Mouse (Mus musculus) small intestine, adult 10 weeks (tissue): ENCODE data around the gene Gm15517. TPM values are rescaled to one million over a fixed set of nuclear protein-coding genes. Genes with fewer than 3 reads are reported as not detected.

Experiments used
- polyA plus RNA-seq: library from polyadenylated mRNA; stranded (reverse); fragments of 350-450 nt; fragmentation: Illumina TruSeq; extraction: RNeasy Lipid Tissue Mini Kit (QIAGEN cat#74804); gene quantifications from one replicate; pipeline ENCODE4 v1.2.3, GENCODE M21; 2014; ENCODE audit warnings: low replicate concordance

The Gm15517 gene
- polyA plus RNA-seq, result not detected

GRCm38 (mm10) chr7:44261147-44261546 is at the start of gene Gm15517:
Gm15517 (plus strand) TSS chr7:44261447.

GRCm38 (mm10) chr7:44215645-44216044 is 45.6 kb upstream of the Gm15517 start, which contains the start of gene Klk1b5:
Klk1b5 (plus strand) TSS chr7:44215945.

GRCm38 (mm10) chr7:44225076-44225475 is 36.2 kb upstream of the Gm15517 start, which contains the start of gene Klk1:
Klk1 (plus strand) TSS chr7:44225360.

GRCm38 (mm10) chr7:44235909-44236308 is 25.3 kb upstream of the Gm15517 start, which contains the start of gene Gm36864:
Gm36864 (plus strand) TSS chr7:44236177.

GRCm38 (mm10) chr7:44246055-44246983 is 14.9 kb upstream of the Gm15517 start, which contains the start of the genes 1700028J19Rik and 2410002F23Rik:
1700028J19Rik (minus strand) TSS chr7:44246695.
2410002F23Rik (plus strand) TSS chr7:44246722.

GRCm38 (mm10) chr7:44257278-44257677 is 4.0 kb upstream of the Gm15517 start, which contains the start of gene Acp4:
Acp4 (minus strand) TSS chr7:44257378.

GRCm38 (mm10) chr7:44306516-44307240 is 45.4 kb downstream of the Gm15517 start, which contains the start of gene Clec11a:
Clec11a (minus strand) TSS chr7:44306902.

GRCm38 (mm10) chr7:44309475-44310284 is 48.4 kb downstream of the Gm15517 start, which contains the start of gene Shank1:
Shank1 (plus strand) TSS chr7:44310253.

Other genes with a start within 250 kb of the Gm15517 start
- gene Klk1b26, start 249.3 kb upstream of the Gm15517 start, polyA plus RNA-seq, result not detected
- not detected for gene Klk1b27, start 209.2 kb upstream of the Gm15517 start, polyA plus RNA-seq
- gene Klk1b21, start 159.1 kb upstream of the Gm15517 start, polyA plus RNA-seq, result not detected
- gene Klk1b22, start 148.8 kb upstream of the Gm15517 start, polyA plus RNA-seq, result not detected
- gene Klk1b16, start 124.7 kb upstream of the Gm15517 start, polyA plus RNA-seq, result not detected
- gene Klk1b24, start 73.2 kb upstream of the Gm15517 start, polyA plus RNA-seq, result not detected
- not detected for gene Klk1b3, start 63.3 kb upstream of the Gm15517 start, polyA plus RNA-seq
- not detected for gene Klk1b4, start 54.0 kb upstream of the Gm15517 start, polyA plus RNA-seq
- 0.71 TPM for gene Klk1b5, start 45.5 kb upstream of the Gm15517 start, polyA plus RNA-seq
- gene Klk1, start 36.1 kb upstream of the Gm15517 start, polyA plus RNA-seq, result 65.0 TPM
- gene Gm36864, start 25.3 kb upstream of the Gm15517 start, polyA plus RNA-seq, result not detected
- 0.63 TPM for gene 1700028J19Rik, start 14.8 kb upstream of the Gm15517 start, polyA plus RNA-seq
- 39.8 TPM for gene 2410002F23Rik, start 14.7 kb upstream of the Gm15517 start, polyA plus RNA-seq
- not detected for gene Acp4, start 4.1 kb upstream of the Gm15517 start, polyA plus RNA-seq
- 0.30 TPM for gene Clec11a, start 45.5 kb downstream of the Gm15517 start, polyA plus RNA-seq
- gene Shank1, start 48.8 kb downstream of the Gm15517 start, polyA plus RNA-seq, result 0.04 TPM
- gene Syt3, start 122.7 kb downstream of the Gm15517 start, polyA plus RNA-seq, result not detected
- gene 1700008O03Rik, start 124.4 kb downstream of the Gm15517 start, polyA plus RNA-seq, result not detected
- gene Lrrc4b, start 167.6 kb downstream of the Gm15517 start, polyA plus RNA-seq, result not detected
- not detected for gene Aspdh, start 203.9 kb downstream of the Gm15517 start, polyA plus RNA-seq
- 1.0 TPM for gene Josd2, start 206.5 kb downstream of the Gm15517 start, polyA plus RNA-seq
- 1.2 TPM for gene Emc10, start 235.1 kb downstream of the Gm15517 start, polyA plus RNA-seq
- gene Fam71e1, start 235.1 kb downstream of the Gm15517 start, polyA plus RNA-seq, result not detected